Mouse (Mus musculus): ENCODE results near the gene Gzmm. TPM values are rescaled to one million over a fixed set of nuclear protein-coding genes. Genes with fewer than 3 reads are reported as not detected.

The Gzmm gene
- polyA plus RNA-seq, 1 experiment from 2014 or later: 0.73 TPM

DNA sequence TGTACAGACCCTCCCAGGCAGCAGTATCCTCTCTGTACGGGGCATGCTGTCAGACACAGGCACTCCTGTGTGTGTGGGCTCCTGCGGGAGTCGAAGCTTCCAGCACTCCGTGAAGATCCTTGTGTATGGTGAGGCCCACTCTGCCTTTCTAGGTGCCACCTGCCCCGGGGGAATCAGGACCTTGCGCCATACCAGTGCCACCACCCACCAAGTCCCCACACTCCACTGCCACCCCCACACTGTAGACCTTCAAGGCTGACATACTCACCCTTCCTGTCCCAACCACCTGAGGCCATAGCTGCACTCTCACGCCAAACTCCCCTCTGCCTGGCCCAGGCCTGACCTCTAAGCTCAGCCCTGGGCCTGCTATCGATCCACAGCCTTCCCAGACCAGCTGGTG is 23.8 kb upstream of the Gzmm start:
- DNase-seq (ENCODE audit: low spot score) (no peak), ATAC-seq (ENCODE audit: low FRiP score) (no peak)
- H3K36me3 ChIP-seq (ENCODE audit: control insufficient read depth, insufficient read depth, low read length): no peaks in the 10 kb centered on the region
- H3K4me3 ChIP-seq (ENCODE audit: low read depth, low read length): no peak overlapping the region
- no peaks in the 10 kb centered on the region for H3K27me3 ChIP-seq (ENCODE audit: control insufficient read depth, insufficient read depth, low read length)
- H3K4me1 ChIP-seq (replicated peaks; ENCODE audit: control insufficient read depth, insufficient read depth, low read length): no peaks in the 10 kb centered on the region
- no peak overlapping the region for H3K4me2 ChIP-seq (replicated peaks; ENCODE audit: low read depth, low read length)
- H3K9me3 ChIP-seq (ENCODE audit: control insufficient read depth, low read length): no peaks in the 10 kb centered on the region
- no peak overlapping the region for H3K9ac ChIP-seq (ENCODE audit: low read depth, low read length)
- H3K27ac ChIP-seq (ENCODE audit: low read depth, low read length): no peak overlapping the region
- 85% methylated on average over 8 of the region's 8 CpGs for WGBS

DNA sequence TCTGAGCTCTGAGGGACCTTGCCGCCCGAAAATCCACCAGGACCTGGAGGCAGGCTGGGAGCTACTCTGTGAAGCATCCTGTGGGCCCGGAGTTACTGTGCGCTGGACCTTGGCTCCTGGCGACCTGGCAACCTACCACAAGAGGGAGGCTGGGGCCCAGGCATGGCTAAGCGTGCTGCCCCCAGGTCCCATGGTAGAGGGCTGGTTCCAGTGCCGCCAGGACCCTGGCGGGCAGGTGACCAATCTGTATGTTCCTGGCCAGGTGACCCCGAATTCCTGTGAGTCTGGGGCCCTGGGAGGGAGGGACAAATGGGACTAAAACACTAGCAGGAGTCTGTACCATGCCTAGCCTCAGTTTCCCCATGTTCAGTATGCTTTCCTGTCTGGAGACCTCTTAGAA is 22.3 kb upstream of the Gzmm start:
- H3K27ac ChIP-seq (ENCODE audit: low read depth, low read length): no peak overlapping the region
- no peak overlapping the region for H3K4me3 ChIP-seq (ENCODE audit: low read depth, low read length)
- no peak for DNase-seq (ENCODE audit: low spot score)
- 70% methylated on average over 9 of the region's 9 CpGs for WGBS
- no peaks in the 10 kb centered on the region for H3K36me3 ChIP-seq (ENCODE audit: control insufficient read depth, insufficient read depth, low read length)
- no peaks in the 10 kb centered on the region for H3K27me3 ChIP-seq (ENCODE audit: control insufficient read depth, insufficient read depth, low read length)
- H3K4me2 ChIP-seq (replicated peaks; ENCODE audit: low read depth, low read length): no peak overlapping the region
- H3K9ac ChIP-seq (ENCODE audit: low read depth, low read length): no peak overlapping the region
- ATAC-seq (ENCODE audit: low FRiP score): no peak
- peaks cover 6% of the 10 kb centered on the region for H3K4me1 ChIP-seq (replicated peaks; ENCODE audit: control insufficient read depth, insufficient read depth, low read length)
- H3K9me3 ChIP-seq (ENCODE audit: control insufficient read depth, low read length): no peaks in the 10 kb centered on the region

DNA sequence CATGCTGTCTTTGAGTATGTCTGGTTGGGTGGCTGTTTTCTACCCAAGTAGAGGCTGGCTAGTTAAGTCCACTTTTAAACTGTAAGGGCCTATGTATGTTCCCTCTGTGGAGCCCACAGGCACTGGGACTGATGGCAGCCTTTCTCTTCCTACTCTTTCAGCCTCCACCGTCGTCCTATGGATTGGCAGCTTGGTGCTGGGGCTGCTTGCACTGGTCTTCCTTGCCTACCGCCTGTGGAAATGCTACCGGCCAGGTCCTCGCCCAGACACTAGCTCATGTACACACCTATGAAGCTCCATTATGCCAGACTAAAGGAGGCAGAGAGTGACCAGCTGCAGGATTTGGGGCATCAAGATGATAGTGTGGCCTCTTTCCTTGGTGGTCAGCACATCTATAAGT is 20.7 kb upstream of the Gzmm start:
- H3K4me3 ChIP-seq (ENCODE audit: low read depth, low read length): no peak overlapping the region
- no peak overlapping the region for H3K9ac ChIP-seq (ENCODE audit: low read depth, low read length)
- ATAC-seq (ENCODE audit: low FRiP score): no peak
- no peak overlapping the region for H3K4me2 ChIP-seq (replicated peaks; ENCODE audit: low read depth, low read length)
- peaks cover 6% of the 10 kb centered on the region for H3K4me1 ChIP-seq (replicated peaks; ENCODE audit: control insufficient read depth, insufficient read depth, low read length)
- no peaks in the 10 kb centered on the region for H3K36me3 ChIP-seq (ENCODE audit: control insufficient read depth, insufficient read depth, low read length)
- no peaks in the 10 kb centered on the region for H3K9me3 ChIP-seq (ENCODE audit: control insufficient read depth, low read length)
- 86% methylated on average over 5 of the region's 5 CpGs for WGBS
- no peaks in the 10 kb centered on the region for H3K27me3 ChIP-seq (ENCODE audit: control insufficient read depth, insufficient read depth, low read length)
- H3K27ac ChIP-seq (ENCODE audit: low read depth, low read length): no peak overlapping the region
- no peak for DNase-seq (ENCODE audit: low spot score)

DNA sequence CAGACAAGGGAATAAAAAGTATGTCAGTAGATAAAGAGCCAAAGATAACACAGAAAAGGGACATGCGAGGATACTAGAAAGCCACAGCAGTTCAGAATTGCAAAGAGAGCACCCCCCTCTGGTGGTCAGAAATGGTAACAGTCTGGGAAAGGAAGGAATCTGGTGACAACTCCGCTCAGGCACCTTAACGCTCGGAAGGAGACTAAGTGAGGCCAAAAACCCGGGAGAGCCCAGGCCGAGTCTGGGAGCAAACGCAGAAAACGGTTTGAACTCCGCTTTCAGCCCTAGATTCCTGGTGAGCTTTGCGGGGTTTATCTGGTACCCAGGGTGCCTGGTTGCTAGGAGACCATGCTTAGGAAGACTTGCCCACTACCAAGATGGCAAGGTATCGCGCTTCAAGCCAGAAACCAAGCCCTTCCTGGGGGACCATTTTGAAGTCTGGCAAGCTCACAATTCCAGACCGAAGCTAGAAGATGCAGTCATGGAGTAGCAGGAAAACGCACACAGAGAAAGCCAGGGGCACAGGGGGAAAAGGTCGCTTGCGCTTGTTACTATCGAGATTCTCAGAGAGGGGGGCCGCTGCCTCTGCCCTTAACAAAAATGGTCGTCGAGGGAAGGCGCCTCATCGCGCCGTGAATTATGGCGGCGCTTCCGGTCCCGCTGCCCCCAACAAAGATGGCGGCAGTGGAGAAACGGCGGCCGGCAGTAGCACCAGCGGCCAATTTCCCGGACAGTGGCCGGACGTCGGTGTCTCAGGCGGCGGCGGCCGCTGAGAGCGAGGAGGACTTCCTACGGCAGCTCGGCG is 19.8 kb upstream of the Gzmm start, which contains the start of gene Tpgs1:
Tpgs1 (plus strand) TSS at position 599 of the 805 bp plus-strand sequence.
- Histone ChIP-seq H3K9me3 (ENCODE audit: control insufficient read depth, low read length) (no peaks in the 10 kb centered on the region), H3K4me3 (ENCODE audit: low read depth, low read length) (peak within 1 kb of the TSS; percentile 96), H3K36me3 (ENCODE audit: control insufficient read depth, insufficient read depth, low read length) (no peaks in the 10 kb centered on the region), H3K9ac (ENCODE audit: low read depth, low read length) (peak within 1 kb of the TSS; percentile 96), H3K4me1 (replicated peaks; ENCODE audit: control insufficient read depth, insufficient read depth, low read length) (peaks cover 6% of the 10 kb centered on the region), H3K27ac (ENCODE audit: low read depth, low read length) (peak within 1 kb of the TSS; percentile 95), H3K4me2 (replicated peaks; ENCODE audit: low read depth, low read length) (peak within 1 kb of the TSS; percentile 91), H3K27me3 (ENCODE audit: control insufficient read depth, insufficient read depth, low read length) (no peaks in the 10 kb centered on the region)
- peak; percentile 81 for ATAC-seq (ENCODE audit: low FRiP score)
- WGBS: under 1% methylated on average over 45 of the region's 45 CpGs
- peak; percentile 93 for DNase-seq (ENCODE audit: low spot score)

DNA sequence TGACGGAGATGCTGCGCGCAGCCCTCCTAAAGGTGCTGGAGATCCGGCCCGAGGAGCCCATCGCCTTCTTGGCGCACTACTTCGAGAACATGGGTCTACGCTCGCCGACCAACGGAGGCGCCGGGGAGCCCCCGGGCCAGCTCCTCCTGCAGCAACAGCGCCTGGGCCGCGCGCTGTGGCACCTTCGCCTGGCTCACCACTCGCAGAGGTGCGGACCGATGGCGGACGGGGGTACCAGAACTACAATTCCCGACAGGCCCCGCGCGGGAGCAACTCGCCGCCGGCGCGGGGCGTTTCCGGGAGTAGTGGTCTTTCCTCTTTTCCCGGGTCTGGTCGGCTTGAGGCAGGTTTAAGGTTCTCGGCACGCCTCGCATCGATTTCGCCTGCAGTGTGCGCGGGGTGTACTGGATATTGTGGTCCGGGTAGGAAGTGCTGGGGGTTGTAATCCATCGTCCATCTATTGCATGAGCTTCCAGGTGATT is 19.2 kb upstream of the Gzmm start:
- H3K9me3 ChIP-seq (ENCODE audit: control insufficient read depth, low read length): no peaks in the 10 kb centered on the region
- peak overlapping the region; percentile 96 for H3K4me3 ChIP-seq (ENCODE audit: low read depth, low read length)
- peak overlapping the region; percentile 96 for H3K9ac ChIP-seq (ENCODE audit: low read depth, low read length)
- DNase-seq (ENCODE audit: low spot score): peak; percentile 91
- WGBS: under 1% methylated on average over 47 of the region's 47 CpGs
- H3K4me1 ChIP-seq (replicated peaks; ENCODE audit: control insufficient read depth, insufficient read depth, low read length): peaks cover 6% of the 10 kb centered on the region
- no peaks in the 10 kb centered on the region for H3K36me3 ChIP-seq (ENCODE audit: control insufficient read depth, insufficient read depth, low read length)
- H3K27me3 ChIP-seq (ENCODE audit: control insufficient read depth, insufficient read depth, low read length): no peaks in the 10 kb centered on the region
- ATAC-seq (ENCODE audit: low FRiP score): peak; percentile 72
- peak overlapping the region; percentile 91 for H3K4me2 ChIP-seq (replicated peaks; ENCODE audit: low read depth, low read length)
- H3K27ac ChIP-seq (ENCODE audit: low read depth, low read length): peak overlapping the region; percentile 95

DNA sequence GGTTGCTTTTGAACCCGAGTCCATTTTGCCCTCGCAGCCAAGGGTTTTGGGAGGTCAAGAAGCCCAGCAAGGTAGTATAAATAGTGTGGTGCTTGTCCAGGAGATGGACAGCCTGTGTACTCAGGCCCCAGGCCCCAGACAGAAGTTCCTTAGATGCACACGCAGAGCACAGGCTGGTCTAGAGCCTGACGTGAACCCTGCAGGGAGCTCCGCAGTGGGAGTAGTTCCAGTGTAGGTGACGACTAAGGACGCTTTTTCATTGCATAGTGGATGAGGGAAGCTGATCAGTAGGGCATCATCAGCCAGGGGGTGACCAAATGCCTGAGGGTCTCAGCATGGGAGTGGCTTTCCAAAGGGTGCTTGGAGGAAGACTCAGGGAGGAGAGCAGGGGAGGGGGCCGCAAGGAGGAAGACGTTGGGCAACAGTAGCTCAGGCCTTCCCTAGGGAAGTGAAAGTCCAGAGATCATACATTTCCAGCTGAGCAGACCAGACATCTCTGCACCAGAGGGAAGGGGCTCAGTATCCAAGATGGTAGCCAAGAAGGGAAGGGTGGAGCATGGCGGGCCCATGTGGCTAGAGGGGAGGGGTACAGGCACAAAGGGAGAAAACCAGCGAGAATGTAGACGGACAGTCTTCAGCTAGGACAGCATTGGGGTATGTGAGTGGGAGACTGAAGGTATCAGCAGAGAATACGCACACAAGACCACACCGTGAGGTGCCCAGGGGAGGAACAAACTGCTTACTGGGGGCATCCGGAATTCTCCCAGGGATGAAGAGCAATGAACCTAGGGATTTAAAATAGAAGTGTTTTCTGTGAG is 18.5 kb upstream of the Gzmm start:
- Histone ChIP-seq H3K27me3 (ENCODE audit: control insufficient read depth, insufficient read depth, low read length) (no peaks in the 10 kb centered on the region), H3K4me1 (replicated peaks; ENCODE audit: control insufficient read depth, insufficient read depth, low read length) (peaks cover 6% of the 10 kb centered on the region), H3K9me3 (ENCODE audit: control insufficient read depth, low read length) (no peaks in the 10 kb centered on the region), H3K4me3 (ENCODE audit: low read depth, low read length) (peak overlapping the region; percentile 96), H3K9ac (ENCODE audit: low read depth, low read length) (peak overlapping the region; percentile 96), H3K36me3 (ENCODE audit: control insufficient read depth, insufficient read depth, low read length) (no peaks in the 10 kb centered on the region), H3K27ac (ENCODE audit: low read depth, low read length) (peak overlapping the region; percentile 95; the same call in 1 of the 2 replicates), H3K4me2 (replicated peaks; ENCODE audit: low read depth, low read length) (peak overlapping the region; percentile 91)
- DNase-seq (ENCODE audit: low spot score) (no peak), ATAC-seq (ENCODE audit: low FRiP score) (peak; percentile 36)
- WGBS: 37% methylated on average over 15 of the region's 15 CpGs

DNA sequence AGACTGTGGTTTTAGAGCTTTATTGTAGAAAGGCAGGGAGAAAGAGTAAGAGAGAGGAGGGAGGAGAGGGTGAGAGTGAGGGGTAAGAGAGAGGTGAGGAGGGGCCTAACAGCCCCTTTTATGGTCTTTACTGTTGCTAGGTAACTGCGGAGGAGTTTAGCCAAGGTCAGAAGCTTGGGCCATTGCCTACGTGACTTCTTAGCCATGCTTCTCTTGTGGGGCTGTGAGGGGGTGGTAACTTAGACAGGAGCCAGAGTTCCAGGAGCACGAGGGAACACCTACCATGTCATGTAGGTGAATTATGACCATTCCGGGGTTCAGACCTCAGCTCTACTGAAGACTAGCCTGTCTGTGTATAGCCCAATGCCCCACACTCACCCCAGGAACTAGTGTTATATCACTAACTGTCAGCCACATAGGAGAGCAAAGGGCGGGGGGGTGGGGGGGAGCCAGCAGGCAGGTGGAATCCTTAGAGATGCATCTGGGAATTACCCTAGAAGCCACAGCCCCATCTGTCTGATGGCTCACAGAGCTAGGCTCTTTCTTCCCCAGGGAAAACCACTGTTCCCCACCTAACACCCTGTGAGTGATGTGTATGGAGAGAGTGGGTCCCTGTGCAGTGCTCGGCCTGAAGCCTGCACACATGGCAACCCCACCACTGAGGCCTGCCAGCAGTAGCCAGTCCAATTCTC is 17.3 kb upstream of the Gzmm start:
- Histone ChIP-seq H3K27ac (ENCODE audit: low read depth, low read length) (no peak overlapping the region), H3K9ac (ENCODE audit: low read depth, low read length) (no peak overlapping the region), H3K9me3 (ENCODE audit: control insufficient read depth, low read length) (no peaks in the 10 kb centered on the region), H3K4me3 (ENCODE audit: low read depth, low read length) (no peak overlapping the region), H3K4me1 (replicated peaks; ENCODE audit: control insufficient read depth, insufficient read depth, low read length) (peaks cover 6% of the 10 kb centered on the region), H3K4me2 (replicated peaks; ENCODE audit: low read depth, low read length) (no peak overlapping the region), H3K36me3 (ENCODE audit: control insufficient read depth, insufficient read depth, low read length) (0 out of 2 replicates have a peak, but pooled peaks cover 3% of the 10 kb centered on the region), H3K27me3 (ENCODE audit: control insufficient read depth, insufficient read depth, low read length) (no peaks in the 10 kb centered on the region)
- WGBS: 68% methylated on average over 6 of the region's 6 CpGs
- DNase-seq (ENCODE audit: low spot score) (no peak), ATAC-seq (ENCODE audit: low FRiP score) (no peak)

DNA sequence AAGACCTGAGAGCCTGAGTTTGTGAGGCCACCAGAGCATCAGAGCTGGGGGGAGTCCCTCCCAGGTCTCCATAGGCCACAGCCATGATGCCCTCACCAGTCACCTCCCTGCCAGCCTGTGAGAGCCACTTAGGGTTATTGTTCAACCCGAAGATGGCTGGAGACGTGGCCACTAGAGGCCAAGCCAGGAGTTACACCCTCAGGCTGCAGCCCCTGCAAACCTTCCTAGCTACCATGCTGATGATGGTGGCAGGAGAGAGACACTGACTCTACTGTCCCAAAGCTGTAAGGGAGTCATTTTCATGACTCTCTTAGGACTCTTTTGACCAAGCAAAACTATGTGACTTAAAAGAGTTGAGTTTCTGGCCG is 16.7 kb upstream of the Gzmm start:
- Histone ChIP-seq H3K36me3 (ENCODE audit: control insufficient read depth, insufficient read depth, low read length) (0 out of 2 replicates have a peak, but pooled peaks cover 3% of the 10 kb centered on the region), H3K9ac (ENCODE audit: low read depth, low read length) (no peak overlapping the region), H3K4me3 (ENCODE audit: low read depth, low read length) (no peak overlapping the region), H3K4me2 (replicated peaks; ENCODE audit: low read depth, low read length) (no peak overlapping the region), H3K27me3 (ENCODE audit: control insufficient read depth, insufficient read depth, low read length) (no peaks in the 10 kb centered on the region), H3K4me1 (replicated peaks; ENCODE audit: control insufficient read depth, insufficient read depth, low read length) (peaks cover 6% of the 10 kb centered on the region), H3K9me3 (ENCODE audit: control insufficient read depth, low read length) (no peaks in the 10 kb centered on the region), H3K27ac (ENCODE audit: low read depth, low read length) (no peak overlapping the region)
- WGBS: 66% methylated on average over 3 of the region's 3 CpGs
- no peak for DNase-seq (ENCODE audit: low spot score)
- ATAC-seq (ENCODE audit: low FRiP score): no peak

Data from hindbrain, embryonic 11.5 days (tissue).